Mouse (Mus musculus): ENCODE measurements around the gene Gstp1. TPM values are rescaled to one million over a fixed set of nuclear protein-coding genes. Genes with fewer than 3 reads are reported as not detected.

Gene Gstp1
- polyA plus RNA-seq, 1 experiment from 2014 or later, result 460 TPM

DNA sequence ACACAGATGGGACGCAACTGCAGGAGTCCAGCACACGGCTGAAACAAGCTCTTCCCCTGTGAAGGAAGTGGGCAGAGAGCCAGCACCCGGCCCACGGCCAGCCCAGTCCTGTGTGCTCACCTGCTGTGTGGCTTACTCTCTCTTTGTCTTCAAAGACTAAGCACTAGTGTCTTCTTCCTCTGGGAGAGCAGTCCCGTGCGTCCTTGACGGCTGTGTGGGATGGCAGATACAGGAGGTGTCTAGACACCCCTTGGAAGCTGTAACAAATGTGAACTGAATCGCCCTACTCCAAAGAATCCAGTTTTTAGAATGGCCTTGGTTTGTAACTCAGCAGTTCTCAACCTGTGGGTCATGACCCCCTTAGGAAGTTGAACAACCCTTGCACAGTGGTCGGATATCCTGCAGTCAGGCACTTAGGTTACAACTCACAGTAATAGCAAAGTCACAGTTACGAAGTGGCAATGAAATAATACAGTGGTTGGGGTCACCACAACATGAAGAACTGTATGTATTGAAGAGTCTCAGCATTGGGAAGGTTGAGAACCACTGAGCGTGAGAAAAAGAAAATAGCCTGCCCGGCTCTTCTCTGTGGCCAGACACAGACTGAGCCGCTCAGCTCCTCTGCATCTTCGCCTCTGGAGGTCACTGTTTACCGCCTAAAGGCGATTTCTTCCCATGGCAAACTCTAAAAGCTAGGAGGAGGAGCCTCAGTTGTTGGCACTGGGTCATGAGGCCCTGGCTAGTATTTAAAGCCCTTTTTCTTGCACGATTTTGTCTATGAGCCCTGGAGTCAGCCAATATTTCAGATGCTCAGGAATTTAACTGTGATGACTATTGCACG is 18.8 kb downstream of the Gstp1 start:
- H3K27me3 ChIP-seq (ENCODE audit: insufficient read depth, poor library complexity, severe bottlenecking), result no peaks in the 10 kb centered on the region
- H3K36me3 ChIP-seq, result no peaks in the 10 kb centered on the region
- peak; percentile 71 for DNase-seq (ENCODE audit: low spot score)
- no peak overlapping the region for H3K4me3 ChIP-seq
- H3K27ac ChIP-seq, result no peak overlapping the region
- 0 out of 2 replicates have a peak, but pooled peaks cover 16% of the 10 kb centered on the region for H3K4me1 ChIP-seq (replicated peaks)
- WGBS, result 34% methylated on average over 18 of the region's 18 CpGs
- no peaks in the 10 kb centered on the region for H3K9me3 ChIP-seq

DNA sequence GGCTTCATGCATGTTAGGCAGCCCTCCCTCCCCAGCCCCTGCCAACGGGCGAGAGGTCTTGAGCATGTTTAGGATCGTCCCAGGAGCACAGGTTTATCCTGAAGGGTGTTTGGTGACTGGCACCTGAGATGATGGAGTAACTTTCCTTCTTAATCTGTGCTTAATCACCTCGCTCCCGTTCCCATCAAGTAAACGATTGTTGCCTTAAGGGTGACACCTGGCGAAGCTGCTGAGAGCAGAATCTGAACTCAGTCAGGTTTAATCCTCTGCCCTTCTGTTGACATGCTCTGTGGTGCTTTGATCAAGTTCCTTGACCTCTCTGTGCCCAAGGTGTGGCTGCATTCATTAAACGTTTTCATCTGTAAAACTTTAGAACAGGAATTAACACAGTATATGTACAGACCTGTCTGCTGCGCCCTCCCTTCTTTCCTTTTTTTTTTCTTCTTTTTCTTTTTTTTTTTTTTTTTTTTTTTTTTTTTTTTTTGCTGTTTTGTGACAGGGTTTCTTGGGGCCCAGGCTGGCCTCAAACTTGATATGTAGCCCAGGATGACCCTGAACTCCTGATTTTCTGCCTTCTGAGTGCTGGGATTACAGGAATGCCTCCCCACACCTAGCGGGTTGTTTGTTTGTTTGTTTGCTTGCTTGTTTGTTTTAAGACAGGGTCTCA is 19.7 kb downstream of the Gstp1 start:
- no peaks in the 10 kb centered on the region for H3K27me3 ChIP-seq (ENCODE audit: insufficient read depth, poor library complexity, severe bottlenecking)
- WGBS, result 68% methylated on average over 10 of the region's 10 CpGs
- no peaks in the 10 kb centered on the region for H3K9me3 ChIP-seq
- no peak for DNase-seq (ENCODE audit: low spot score)
- H3K36me3 ChIP-seq, result no peaks in the 10 kb centered on the region
- no peak overlapping the region for H3K27ac ChIP-seq
- no peak overlapping the region for H3K4me3 ChIP-seq
- H3K4me1 ChIP-seq (replicated peaks), result peaks cover 21% of the 10 kb centered on the region

DNA sequence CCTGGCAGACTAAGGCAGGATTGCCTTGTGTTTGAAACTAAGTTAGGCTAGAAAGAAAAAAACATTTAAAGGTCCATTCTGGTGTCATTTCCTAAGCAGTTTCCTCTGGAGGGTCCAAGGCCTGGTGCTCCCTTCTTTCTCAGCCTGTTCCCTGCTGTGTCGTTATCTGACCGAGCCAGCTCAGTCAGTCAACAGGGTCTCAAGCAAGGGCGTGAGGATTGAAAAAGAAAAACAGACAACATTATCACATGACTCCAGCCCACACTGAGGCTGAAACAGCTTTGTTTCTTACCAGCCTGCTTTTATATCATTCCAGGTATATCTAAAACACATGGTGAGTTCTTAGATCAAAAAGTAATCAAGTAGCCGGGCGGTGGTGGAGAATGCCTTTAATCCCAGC is 22.1 kb downstream of the Gstp1 start:
- Histone ChIP-seq H3K9me3 (no peaks in the 10 kb centered on the region), H3K4me3 (no peak overlapping the region), H3K27me3 (ENCODE audit: insufficient read depth, poor library complexity, severe bottlenecking) (no peaks in the 10 kb centered on the region), H3K36me3 (peaks cover 6% of the 10 kb centered on the region), H3K4me1 (replicated peaks) (peaks cover 36% of the 10 kb centered on the region), H3K27ac (no peak overlapping the region)
- 65% methylated on average over 5 of the region's 5 CpGs for WGBS
- no peak for DNase-seq (ENCODE audit: low spot score)

DNA sequence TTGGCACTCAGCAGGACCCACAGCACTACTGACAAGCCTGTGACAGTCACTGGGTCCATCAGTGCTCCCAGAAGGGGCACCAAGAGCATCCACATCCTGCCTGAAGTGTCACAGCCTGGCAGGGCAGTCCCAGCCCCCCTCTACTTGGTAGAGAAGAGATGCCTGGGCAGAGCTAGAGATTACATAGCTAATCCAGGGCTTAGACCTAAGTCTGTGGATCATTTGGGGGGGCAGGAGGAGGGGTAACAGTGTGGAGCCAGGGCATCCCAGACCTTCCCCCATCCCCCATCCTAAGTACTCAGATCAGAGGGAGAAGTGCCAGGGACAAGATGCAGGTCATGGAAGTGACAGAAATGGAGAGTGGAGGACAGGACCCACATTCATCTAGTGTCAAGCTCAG is 23.0 kb downstream of the Gstp1 start:
- H3K4me1 ChIP-seq (replicated peaks), result peaks cover 36% of the 10 kb centered on the region
- peak overlapping the region; percentile 19; the same call in 1 of the 2 replicates for H3K27ac ChIP-seq
- H3K9me3 ChIP-seq, result no peaks in the 10 kb centered on the region
- H3K27me3 ChIP-seq (ENCODE audit: insufficient read depth, poor library complexity, severe bottlenecking), result no peaks in the 10 kb centered on the region
- no peak for DNase-seq (ENCODE audit: low spot score)
- H3K4me3 ChIP-seq, result no peak overlapping the region
- H3K36me3 ChIP-seq, result peaks cover 14% of the 10 kb centered on the region

DNA sequence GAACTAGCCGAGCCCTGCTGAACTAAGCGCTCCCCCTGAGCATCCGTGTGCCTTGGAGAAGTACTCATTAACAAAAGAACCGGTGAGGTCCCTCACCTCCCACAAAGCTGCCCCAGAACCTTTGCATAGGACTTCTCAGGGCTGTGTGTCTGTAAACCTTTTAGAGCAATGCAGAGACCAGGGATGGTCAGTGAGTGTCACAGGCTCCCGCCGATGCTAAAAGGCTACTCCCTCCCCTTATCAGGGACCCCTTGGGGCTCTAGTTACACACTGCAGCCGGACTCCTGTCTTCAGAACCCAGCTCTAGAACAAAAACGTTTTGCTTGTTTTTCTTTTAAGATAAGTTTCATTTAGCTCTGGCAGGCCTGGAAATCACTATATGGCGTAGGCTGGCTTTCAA is 24.7 kb downstream of the Gstp1 start:
- no peaks in the 10 kb centered on the region for H3K27me3 ChIP-seq (ENCODE audit: insufficient read depth, poor library complexity, severe bottlenecking)
- no peak for DNase-seq (ENCODE audit: low spot score)
- no peaks in the 10 kb centered on the region for H3K9me3 ChIP-seq
- H3K27ac ChIP-seq, result peak overlapping the region; percentile 83
- H3K36me3 ChIP-seq, result peaks cover 32% of the 10 kb centered on the region
- peaks cover 25% of the 10 kb centered on the region for H3K4me1 ChIP-seq (replicated peaks)
- H3K4me3 ChIP-seq, result peak overlapping the region; percentile 94
- 21% methylated on average over 9 of the region's 9 CpGs for WGBS

DNA sequence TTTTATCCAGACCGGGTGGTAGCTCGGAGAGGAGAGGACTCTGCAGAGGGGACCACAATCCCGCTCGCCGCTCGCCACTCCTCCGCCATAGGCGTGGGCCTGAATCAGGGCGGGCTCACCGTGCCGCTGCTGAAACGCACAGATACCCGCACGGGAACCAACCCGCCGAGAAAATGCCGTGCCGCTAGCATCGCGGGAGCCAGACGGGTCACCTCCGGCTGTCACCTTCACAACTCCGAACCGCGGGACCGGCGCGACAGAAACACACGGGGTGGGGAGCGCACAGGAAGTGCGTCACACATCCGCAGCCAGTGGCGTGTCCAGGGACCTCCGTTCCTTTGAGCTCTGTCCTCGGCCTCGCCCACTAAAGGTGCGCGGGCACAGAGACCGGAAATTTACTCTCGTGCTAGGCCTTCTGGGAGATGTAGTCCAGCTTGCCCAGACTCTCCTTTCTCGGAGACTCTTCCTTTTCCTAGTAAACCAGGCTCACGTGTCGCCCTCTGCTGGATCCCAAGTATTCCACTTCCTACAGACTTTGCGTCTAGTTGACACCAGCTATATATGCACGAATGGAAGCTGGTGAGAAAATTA is 25.3 kb downstream of the Gstp1 start, which contains the start of gene Ndufv1:
TSS of gene Ndufv1 (minus strand) at position 375 of the 591 bp plus-strand sequence.
- Histone ChIP-seq H3K4me1 (replicated peaks) (peaks cover 25% of the 10 kb centered on the region), H3K27me3 (ENCODE audit: insufficient read depth, poor library complexity, severe bottlenecking) (no peaks in the 10 kb centered on the region), H3K9me3 (no peaks in the 10 kb centered on the region), H3K36me3 (peaks cover 37% of the 10 kb centered on the region), H3K27ac (peak within 1 kb of the TSS; percentile 87), H3K4me3 (peak within 1 kb of the TSS; percentile 94)
- DNase-seq (ENCODE audit: low spot score), result peak; percentile 98
- WGBS, result under 1% methylated on average over 45 of the region's 45 CpGs

DNA sequence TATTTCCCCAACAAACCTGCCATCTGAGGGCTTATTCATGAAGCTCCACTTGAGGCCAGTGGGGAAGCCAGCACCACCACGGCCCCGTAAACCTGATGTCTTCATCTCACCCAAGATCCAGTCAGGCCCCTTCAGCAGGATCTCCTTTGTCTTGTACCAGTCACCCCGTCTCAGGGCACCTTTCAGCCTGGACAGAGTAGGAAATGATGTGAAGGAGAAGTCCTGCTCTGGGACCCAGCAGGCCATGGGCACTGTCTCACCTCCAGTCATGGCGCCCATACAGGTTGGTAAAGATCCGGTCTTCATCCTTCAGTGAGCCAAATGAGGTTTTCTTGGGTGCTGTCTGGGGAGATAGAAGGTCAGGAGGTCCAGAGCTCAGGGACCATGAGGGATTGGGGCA is 26.7 kb downstream of the Gstp1 start:
- Histone ChIP-seq H3K36me3 (peaks cover 51% of the 10 kb centered on the region), H3K27me3 (ENCODE audit: insufficient read depth, poor library complexity, severe bottlenecking) (no peaks in the 10 kb centered on the region), H3K9me3 (no peaks in the 10 kb centered on the region), H3K27ac (no peak overlapping the region), H3K4me1 (replicated peaks) (peaks cover 25% of the 10 kb centered on the region), H3K4me3 (peak overlapping the region; percentile 94; the same call in 1 of the 2 replicates)
- WGBS, result 91% methylated on average over 5 of the region's 5 CpGs
- DNase-seq (ENCODE audit: low spot score), result no peak

DNA sequence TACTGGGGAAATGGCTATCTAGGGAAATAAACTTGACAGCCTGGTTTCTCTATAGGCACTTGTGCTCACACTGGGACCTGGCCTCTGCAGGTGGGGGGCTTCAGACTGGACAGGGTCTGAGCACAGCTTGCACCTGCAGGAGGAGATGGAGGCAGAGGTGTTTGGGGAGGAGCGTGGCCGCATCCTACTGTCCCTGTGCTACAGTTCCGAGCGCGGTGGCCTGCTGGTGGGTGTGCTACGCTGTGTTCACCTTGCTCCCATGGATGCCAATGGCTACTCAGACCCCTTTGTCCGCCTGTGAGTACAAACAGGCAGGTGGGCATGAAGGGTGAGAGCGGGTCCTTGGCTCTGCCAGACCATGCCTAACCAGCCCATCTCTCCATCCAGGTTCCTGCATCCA is 31.8 kb downstream of the Gstp1 start:
- DNase-seq (ENCODE audit: low spot score), result no peak
- no peak overlapping the region for H3K4me3 ChIP-seq
- H3K27me3 ChIP-seq (ENCODE audit: insufficient read depth, poor library complexity, severe bottlenecking), result no peaks in the 10 kb centered on the region
- peaks cover 63% of the 10 kb centered on the region for H3K36me3 ChIP-seq
- H3K27ac ChIP-seq, result no peak overlapping the region
- 94% methylated on average over 8 of the region's 8 CpGs for WGBS
- peaks cover 12% of the 10 kb centered on the region for H3K4me1 ChIP-seq (replicated peaks)
- H3K9me3 ChIP-seq, result no peaks in the 10 kb centered on the region

DNA sequence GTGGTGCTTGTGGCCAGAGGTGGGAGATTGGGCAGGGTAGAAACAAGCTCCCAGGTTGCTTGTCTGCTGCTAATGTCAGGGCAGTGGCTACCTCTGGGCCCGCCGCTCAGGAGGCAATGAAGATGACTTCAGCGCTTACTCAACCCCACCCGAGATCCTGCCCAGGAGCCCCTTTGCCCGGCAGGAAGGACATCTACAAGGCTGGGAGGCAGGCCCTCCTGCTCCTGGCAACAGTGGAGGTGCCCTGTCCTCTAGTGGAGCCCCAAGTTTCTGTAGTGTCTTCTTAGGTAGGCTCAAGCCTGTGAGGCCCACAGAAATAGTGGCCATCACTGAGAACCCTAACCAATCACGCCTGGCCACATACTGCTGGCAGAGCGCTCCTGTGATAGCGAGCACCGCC is 32.7 kb downstream of the Gstp1 start:
- no peak overlapping the region for H3K4me3 ChIP-seq
- H3K36me3 ChIP-seq, result peaks cover 55% of the 10 kb centered on the region
- H3K4me1 ChIP-seq (replicated peaks), result peaks cover 18% of the 10 kb centered on the region
- no peaks in the 10 kb centered on the region for H3K27me3 ChIP-seq (ENCODE audit: insufficient read depth, poor library complexity, severe bottlenecking)
- no peak overlapping the region for H3K27ac ChIP-seq
- DNase-seq (ENCODE audit: low spot score), result no peak
- WGBS, result 93% methylated on average over 9 of the region's 9 CpGs
- H3K9me3 ChIP-seq, result no peaks in the 10 kb centered on the region

DNA sequence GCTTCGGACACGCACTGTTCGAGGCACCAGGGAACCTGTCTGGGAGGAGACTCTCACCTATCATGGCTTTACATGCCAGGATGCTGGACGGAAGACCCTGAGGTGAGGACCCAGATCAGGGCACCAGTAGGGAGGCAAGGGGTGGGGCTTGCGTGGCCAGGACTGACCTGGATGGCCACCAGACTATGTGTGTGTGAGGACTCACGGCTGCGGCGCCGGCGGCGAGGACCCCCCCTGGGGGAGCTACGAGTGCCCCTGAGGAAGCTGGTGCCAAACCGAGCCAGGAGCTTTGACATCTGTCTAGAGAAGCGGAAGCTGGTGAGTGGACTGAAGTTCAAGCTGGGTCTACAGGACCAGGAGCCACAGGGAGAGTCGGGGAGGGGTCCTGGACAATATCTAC is 33.5 kb downstream of the Gstp1 start:
- no peaks in the 10 kb centered on the region for H3K9me3 ChIP-seq
- H3K36me3 ChIP-seq, result peaks cover 47% of the 10 kb centered on the region
- 0 out of 2 replicates have a peak, but pooled peaks cover 1% of the 10 kb centered on the region for H3K27me3 ChIP-seq (ENCODE audit: insufficient read depth, poor library complexity, severe bottlenecking)
- no peak overlapping the region for H3K27ac ChIP-seq
- 86% methylated on average over 15 of the region's 15 CpGs for WGBS
- no peak overlapping the region for H3K4me3 ChIP-seq
- no peak for DNase-seq (ENCODE audit: low spot score)
- peaks cover 25% of the 10 kb centered on the region for H3K4me1 ChIP-seq (replicated peaks)

DNA sequence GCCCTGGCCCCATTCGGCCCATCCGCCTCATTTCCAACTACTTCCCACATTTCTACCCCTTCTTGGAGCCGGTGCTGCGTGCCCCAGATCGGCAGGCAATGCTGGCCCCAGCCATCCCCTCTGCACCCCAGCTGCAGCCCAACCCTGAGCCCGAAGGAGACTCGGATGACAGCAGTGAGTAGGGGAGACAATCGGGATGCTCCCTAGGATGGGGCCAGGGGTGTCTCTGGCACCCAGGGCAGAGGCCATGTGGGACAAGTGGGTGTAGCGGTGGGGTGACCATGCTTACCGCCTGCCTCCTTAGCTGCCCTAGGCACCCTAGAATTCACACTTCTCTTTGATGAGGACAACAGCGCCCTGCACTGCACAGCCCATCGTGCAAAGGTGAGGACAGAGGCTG is 34.1 kb downstream of the Gstp1 start:
- Histone ChIP-seq H3K27ac (0 out of 2 replicates have a peak overlapping the region, but pooled peaks have one; percentile 31), H3K4me1 (replicated peaks) (peaks cover 29% of the 10 kb centered on the region), H3K9me3 (no peaks in the 10 kb centered on the region), H3K4me3 (no peak overlapping the region), H3K36me3 (peaks cover 40% of the 10 kb centered on the region), H3K27me3 (ENCODE audit: insufficient read depth, poor library complexity, severe bottlenecking) (peaks cover 6% of the 10 kb centered on the region; the same call in 1 of the 2 replicates)
- 78% methylated on average over 12 of the region's 12 CpGs for WGBS
- DNase-seq (ENCODE audit: low spot score), result no peak

DNA sequence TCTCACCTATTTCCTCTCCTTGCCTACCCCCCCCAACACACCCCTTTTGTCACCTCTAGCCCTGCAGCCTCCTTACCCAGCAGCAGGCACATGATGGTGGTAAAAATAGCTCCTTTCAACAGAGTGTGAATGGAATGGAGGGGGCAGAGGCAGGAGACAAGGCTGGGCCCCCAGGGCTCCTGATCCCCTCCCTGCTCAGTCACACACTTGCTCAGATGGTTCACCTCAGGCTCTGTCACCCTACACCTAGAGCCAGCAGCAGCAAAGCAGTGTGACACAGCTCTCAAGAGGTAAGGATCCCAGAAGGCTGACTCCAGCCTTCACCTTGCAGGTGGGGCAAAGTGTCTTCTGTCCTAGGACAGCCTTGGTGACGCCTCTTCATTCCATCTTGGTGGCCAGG is 34.7 kb downstream of the Gstp1 start, which contains the start of gene Doc2g:
TSS of gene Doc2g (plus strand) at position 202 of the 400 bp plus-strand sequence.
- DNase-seq (ENCODE audit: low spot score), result no peak
- H3K9me3 ChIP-seq, result no peaks in the 10 kb centered on the region
- H3K36me3 ChIP-seq, result peaks cover 35% of the 10 kb centered on the region
- H3K27me3 ChIP-seq (ENCODE audit: insufficient read depth, poor library complexity, severe bottlenecking), result peaks cover 6% of the 10 kb centered on the region; the same call in 1 of the 2 replicates
- H3K4me1 ChIP-seq (replicated peaks), result peaks cover 29% of the 10 kb centered on the region
- WGBS, result 75% methylated on average over 1 of the region's 1 CpGs
- no peak within 1 kb of the TSS for H3K4me3 ChIP-seq
- 0 out of 2 replicates have a peak within 1 kb of the TSS, but pooled peaks have one; percentile 31 for H3K27ac ChIP-seq

Measured in hindbrain, embryonic 10.5 days (tissue).